Mouse (Mus musculus): ENCODE data around the gene Chad. TPM values are rescaled to one million over a fixed set of nuclear protein-coding genes. Genes with fewer than 3 reads are reported as not detected.

Chad gene
- 16.1 and 22.6 TPM in 2 replicates for polyA plus RNA-seq (2015; fragmentation: Nextera tagmentation; extraction: Ambion mirVana)

DNA sequence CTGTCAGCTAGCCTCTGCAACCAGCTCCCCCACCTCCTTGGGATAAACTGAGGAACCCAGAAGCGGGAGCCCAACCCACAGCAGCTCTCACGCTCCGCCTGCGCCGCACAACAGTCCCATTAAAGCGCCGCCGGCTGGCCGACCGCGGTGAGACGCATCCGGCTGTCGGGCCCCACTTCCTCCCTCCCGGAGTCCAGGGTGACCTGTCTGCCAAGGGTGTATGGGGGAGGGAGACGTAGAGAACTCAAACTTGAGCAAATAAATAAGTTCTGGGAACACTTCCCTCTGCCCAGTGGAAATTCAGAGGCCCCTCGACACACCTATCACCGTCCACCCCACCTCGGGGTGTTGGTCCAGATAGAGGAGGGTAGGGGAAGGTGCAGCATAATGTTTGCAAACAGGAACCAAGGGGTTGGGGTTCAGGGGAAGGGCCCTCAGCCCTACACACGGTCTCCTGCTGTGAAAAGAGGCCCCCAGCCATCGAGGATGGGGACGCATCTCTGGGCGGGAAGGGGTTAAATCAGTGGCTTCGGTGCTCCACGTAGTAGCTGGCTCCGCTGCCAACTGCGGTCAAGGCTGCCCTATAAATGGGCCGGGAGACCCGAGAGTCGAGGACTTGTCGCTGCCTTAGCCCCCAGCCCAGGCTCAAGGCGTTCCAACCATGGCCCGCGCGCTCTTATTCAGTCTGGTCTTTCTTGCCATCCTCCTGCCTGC is at the start of gene Chad:
Chad (plus strand) TSS at position 611 of the 714 bp plus-strand sequence.
- no peaks in the 10 kb centered on the region for H3K36me3 ChIP-seq (ENCODE audit: control insufficient read depth, insufficient read depth, low read length)
- no peaks in the 10 kb centered on the region for H3K9me3 ChIP-seq (replicated peaks; ENCODE audit: control insufficient read depth, low read length)
- 11% methylated on average over 35 of the region's 35 CpGs for WGBS
- H3K4me1 ChIP-seq (ENCODE audit: control insufficient read depth, insufficient read depth, low read length) = peaks cover 11% of the 10 kb centered on the region; the same call in 1 of the 2 replicates
- peak within 1 kb of the TSS; percentile 82 for H3K27ac ChIP-seq (ENCODE audit: low read length)
- peak within 1 kb of the TSS; percentile 35 for H3K4me3 ChIP-seq (replicated peaks; ENCODE audit: low read length)
- peak; percentile 81 for ATAC-seq (ENCODE audit: insufficient read depth, low FRiP score)
- peak within 1 kb of the TSS; percentile 53 for H3K4me2 ChIP-seq (ENCODE audit: low read depth, low read length)
- H3K9ac ChIP-seq (ENCODE audit: low read length) = peak within 1 kb of the TSS; percentile 55
- no peaks in the 10 kb centered on the region for H3K27me3 ChIP-seq (ENCODE audit: control insufficient read depth, insufficient read depth, low read length)

- H3K36me3 ChIP-seq (ENCODE audit: control insufficient read depth, insufficient read depth, low read length) = no peaks in the 10 kb centered on the region
- peaks cover 9% of the 10 kb centered on the region; the same call in 1 of the 2 replicates for H3K4me1 ChIP-seq (ENCODE audit: control insufficient read depth, insufficient read depth, low read length)
- H3K4me2 ChIP-seq (ENCODE audit: low read depth, low read length) = peak within 1 kb of the TSS; percentile 75
- no peaks in the 10 kb centered on the region for H3K27me3 ChIP-seq (ENCODE audit: control insufficient read depth, insufficient read depth, low read length)
- no peak within 1 kb of the TSS for H3K27ac ChIP-seq (ENCODE audit: low read length)
- H3K9me3 ChIP-seq (replicated peaks; ENCODE audit: control insufficient read depth, low read length) = no peaks in the 10 kb centered on the region
- peak within 1 kb of the TSS; percentile 64 for H3K9ac ChIP-seq (ENCODE audit: low read length)
- peak within 1 kb of the TSS; percentile 61 for H3K4me3 ChIP-seq (replicated peaks; ENCODE audit: low read length)
- WGBS = 1% methylated on average over 42 of the region's 42 CpGs
- ATAC-seq (ENCODE audit: insufficient read depth, low FRiP score) = peak; percentile 68
Observed at GRCm38 (mm10) chr11:94521219-94521843, 43.5 kb upstream of the Chad start, which contains the start of gene Mycbpap. Gene Mycbpap, minus strand, starts transcription at chr11:94521742.

DNA sequence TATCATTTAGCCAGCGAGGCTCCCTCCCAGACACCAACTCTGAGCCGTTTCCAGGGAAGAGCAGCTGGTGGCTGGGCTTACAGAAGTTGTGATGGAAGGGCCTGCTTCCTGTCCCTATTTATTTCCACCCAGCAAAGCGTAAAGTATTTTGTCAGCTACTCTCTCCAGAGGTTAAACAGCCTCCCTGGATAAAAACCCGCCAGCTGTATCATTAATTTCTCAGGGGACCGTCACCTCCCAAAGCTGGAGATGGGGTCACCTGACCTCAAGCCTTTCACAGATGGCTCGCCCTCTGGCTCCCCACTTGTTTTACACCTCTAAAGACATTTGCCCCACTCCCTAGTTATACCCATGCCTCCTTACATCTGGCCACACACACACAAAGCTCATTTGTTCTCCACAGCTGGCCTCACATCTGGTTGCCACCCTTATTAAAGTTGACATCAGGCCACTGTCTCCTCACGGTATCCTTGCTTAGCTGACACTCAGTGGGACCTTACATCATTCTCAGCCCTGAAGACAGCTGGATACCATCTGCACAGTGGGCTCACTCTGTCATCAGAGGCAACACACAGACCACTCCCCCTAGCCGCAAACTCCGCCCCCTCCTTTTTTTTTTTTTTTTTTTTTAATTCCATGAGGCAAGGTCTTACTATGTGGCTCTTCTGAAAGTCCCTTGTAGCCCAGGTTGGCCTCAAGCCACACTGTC is 38.5 kb upstream of the Chad start:
- Histone ChIP-seq H3K36me3 (ENCODE audit: control insufficient read depth, insufficient read depth, low read length) (no peaks in the 10 kb centered on the region), H3K4me2 (ENCODE audit: low read depth, low read length) (no peak overlapping the region), H3K27ac (ENCODE audit: low read length) (peak overlapping the region; percentile 16; the same call in 1 of the 2 replicates), H3K9ac (ENCODE audit: low read length) (no peak overlapping the region), H3K9me3 (replicated peaks; ENCODE audit: control insufficient read depth, low read length) (no peaks in the 10 kb centered on the region), H3K4me1 (ENCODE audit: control insufficient read depth, insufficient read depth, low read length) (0 out of 2 replicates have a peak, but pooled peaks cover 6% of the 10 kb centered on the region), H3K4me3 (replicated peaks; ENCODE audit: low read length) (no peak overlapping the region), H3K27me3 (ENCODE audit: control insufficient read depth, insufficient read depth, low read length) (no peaks in the 10 kb centered on the region)
- 41% methylated on average over 9 of the region's 9 CpGs for WGBS
- peak; percentile 64 for ATAC-seq (ENCODE audit: insufficient read depth, low FRiP score)

DNA sequence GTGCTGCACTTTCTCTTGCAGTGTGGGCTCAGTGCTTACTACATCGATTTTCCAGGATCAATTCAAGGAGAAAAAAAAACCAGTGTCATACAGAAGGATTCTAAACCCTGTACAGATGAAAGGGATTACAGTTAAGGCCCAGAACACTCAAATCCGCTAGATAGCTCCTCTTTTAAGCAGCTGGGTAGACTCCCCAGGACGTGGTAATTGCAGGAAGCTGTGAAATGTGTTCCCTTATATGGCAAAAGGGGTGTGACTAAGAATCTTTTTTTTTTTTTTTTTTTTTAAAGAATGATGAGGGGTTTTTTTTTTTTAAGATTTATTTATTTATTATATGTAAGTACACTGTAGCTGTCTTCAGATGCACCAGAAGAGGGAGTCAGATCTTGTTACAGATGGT is 36.0 kb upstream of the Chad start:
- H3K4me1 ChIP-seq (ENCODE audit: control insufficient read depth, insufficient read depth, low read length) = 0 out of 2 replicates have a peak, but pooled peaks cover 2% of the 10 kb centered on the region
- no peak overlapping the region for H3K9ac ChIP-seq (ENCODE audit: low read length)
- no peak overlapping the region for H3K27ac ChIP-seq (ENCODE audit: low read length)
- no peaks in the 10 kb centered on the region for H3K27me3 ChIP-seq (ENCODE audit: control insufficient read depth, insufficient read depth, low read length)
- 36% methylated on average over 3 of the region's 3 CpGs for WGBS
- H3K4me3 ChIP-seq (replicated peaks; ENCODE audit: low read length) = no peak overlapping the region
- H3K9me3 ChIP-seq (replicated peaks; ENCODE audit: control insufficient read depth, low read length) = no peaks in the 10 kb centered on the region
- H3K4me2 ChIP-seq (ENCODE audit: low read depth, low read length) = no peak overlapping the region
- ATAC-seq (ENCODE audit: insufficient read depth, low FRiP score) = no peak
- no peaks in the 10 kb centered on the region for H3K36me3 ChIP-seq (ENCODE audit: control insufficient read depth, insufficient read depth, low read length)

DNA sequence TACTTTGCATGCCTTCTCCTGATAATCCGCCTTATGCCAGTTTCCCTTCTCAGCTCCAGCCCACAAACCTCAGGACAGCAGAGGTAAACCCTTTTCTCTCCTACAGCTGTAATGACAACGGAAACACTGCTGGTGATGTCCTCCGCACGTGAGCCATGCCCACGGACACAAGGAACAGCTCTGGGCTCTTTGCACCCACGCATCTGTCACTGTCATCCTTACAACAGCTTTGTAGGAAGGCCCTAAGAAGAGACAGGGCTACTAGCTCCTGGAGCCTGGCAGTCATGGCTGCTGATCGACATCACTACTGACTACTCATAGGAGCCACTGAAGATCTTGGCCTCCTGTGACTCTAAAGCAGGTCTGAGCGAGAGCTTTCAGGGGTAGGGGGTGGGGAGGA is 31.7 kb upstream of the Chad start:
- no peak for ATAC-seq (ENCODE audit: insufficient read depth, low FRiP score)
- Histone ChIP-seq H3K36me3 (ENCODE audit: control insufficient read depth, insufficient read depth, low read length) (no peaks in the 10 kb centered on the region), H3K4me3 (replicated peaks; ENCODE audit: low read length) (no peak overlapping the region), H3K9me3 (replicated peaks; ENCODE audit: control insufficient read depth, low read length) (no peaks in the 10 kb centered on the region), H3K27ac (ENCODE audit: low read length) (no peak overlapping the region), H3K4me1 (ENCODE audit: control insufficient read depth, insufficient read depth, low read length) (no peaks in the 10 kb centered on the region), H3K9ac (ENCODE audit: low read length) (no peak overlapping the region), H3K4me2 (ENCODE audit: low read depth, low read length) (no peak overlapping the region), H3K27me3 (ENCODE audit: control insufficient read depth, insufficient read depth, low read length) (no peaks in the 10 kb centered on the region)
- 71% methylated on average over 8 of the region's 8 CpGs for WGBS

- H3K9me3 ChIP-seq (replicated peaks; ENCODE audit: control insufficient read depth, low read length) = no peaks in the 10 kb centered on the region
- no peaks in the 10 kb centered on the region for H3K4me1 ChIP-seq (ENCODE audit: control insufficient read depth, insufficient read depth, low read length)
- H3K4me3 ChIP-seq (replicated peaks; ENCODE audit: low read length) = no peak overlapping the region
- no peaks in the 10 kb centered on the region for H3K36me3 ChIP-seq (ENCODE audit: control insufficient read depth, insufficient read depth, low read length)
- H3K27me3 ChIP-seq (ENCODE audit: control insufficient read depth, insufficient read depth, low read length) = no peaks in the 10 kb centered on the region
- H3K27ac ChIP-seq (ENCODE audit: low read length) = no peak overlapping the region
- peak; percentile 70; the same call in 1 of the 2 replicates for ATAC-seq (ENCODE audit: insufficient read depth, low FRiP score)
- 52% methylated on average over 8 of the region's 8 CpGs for WGBS
- H3K4me2 ChIP-seq (ENCODE audit: low read depth, low read length) = no peak overlapping the region
- H3K9ac ChIP-seq (ENCODE audit: low read length) = no peak overlapping the region
Observed at GRCm38 (mm10) chr11:94538733-94539292, 26.0 kb upstream of the Chad start.

DNA sequence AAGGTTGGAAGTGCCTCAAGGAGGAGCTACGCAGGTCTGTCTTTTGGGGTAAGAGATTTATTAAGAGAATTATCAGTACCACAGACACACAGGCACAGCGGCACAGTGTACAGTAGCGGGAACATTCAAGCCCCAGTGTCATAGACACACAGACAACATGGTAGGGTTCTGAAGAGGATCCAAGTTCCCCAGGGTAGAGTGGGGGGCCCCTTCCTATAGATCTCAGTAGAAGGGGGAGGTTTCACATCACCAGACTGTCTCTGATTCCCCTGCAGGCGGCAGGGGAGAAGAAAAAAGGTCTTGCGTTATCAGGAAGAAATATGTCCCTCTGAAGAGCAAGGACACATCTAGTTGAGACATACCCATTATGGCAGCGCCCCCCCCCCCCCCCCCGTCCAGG is 25.1 kb upstream of the Chad start:
- Histone ChIP-seq H3K27me3 (ENCODE audit: control insufficient read depth, insufficient read depth, low read length) (no peaks in the 10 kb centered on the region), H3K9me3 (replicated peaks; ENCODE audit: control insufficient read depth, low read length) (no peaks in the 10 kb centered on the region), H3K4me3 (replicated peaks; ENCODE audit: low read length) (no peak overlapping the region), H3K36me3 (ENCODE audit: control insufficient read depth, insufficient read depth, low read length) (no peaks in the 10 kb centered on the region), H3K4me1 (ENCODE audit: control insufficient read depth, insufficient read depth, low read length) (no peaks in the 10 kb centered on the region), H3K4me2 (ENCODE audit: low read depth, low read length) (no peak overlapping the region), H3K9ac (ENCODE audit: low read length) (no peak overlapping the region), H3K27ac (ENCODE audit: low read length) (no peak overlapping the region)
- WGBS = 75% methylated on average over 7 of the region's 7 CpGs
- ATAC-seq (ENCODE audit: insufficient read depth, low FRiP score) = no peak

GRCm38 (mm10) chr11:94542400-94542799 is 22.4 kb upstream of the Chad start:
- H3K27ac ChIP-seq (ENCODE audit: low read length) = no peak overlapping the region
- no peak overlapping the region for H3K4me2 ChIP-seq (ENCODE audit: low read depth, low read length)
- no peak for ATAC-seq (ENCODE audit: insufficient read depth, low FRiP score)
- H3K4me1 ChIP-seq (ENCODE audit: control insufficient read depth, insufficient read depth, low read length) = no peaks in the 10 kb centered on the region
- H3K9me3 ChIP-seq (replicated peaks; ENCODE audit: control insufficient read depth, low read length) = no peaks in the 10 kb centered on the region
- H3K9ac ChIP-seq (ENCODE audit: low read length) = no peak overlapping the region
- no peaks in the 10 kb centered on the region for H3K27me3 ChIP-seq (ENCODE audit: control insufficient read depth, insufficient read depth, low read length)
- H3K4me3 ChIP-seq (replicated peaks; ENCODE audit: low read length) = no peak overlapping the region
- H3K36me3 ChIP-seq (ENCODE audit: control insufficient read depth, insufficient read depth, low read length) = no peaks in the 10 kb centered on the region
- WGBS = 89% methylated on average over 4 of the region's 4 CpGs

Data from stomach, embryonic 16.5 days (tissue).